Mouse (Mus musculus) myocyte (in vitro differentiated cells): ENCODE measurements around the gene Ncoa5. TPM values are rescaled to one million over a fixed set of nuclear protein-coding genes. Genes with fewer than 3 reads are reported as not detected.
A peak's percentile ranks its signal among the peaks of the same experiment; 100 is the strongest.

Source experiments
- H3K27me3 ChIP-seq: one replicate; pipeline ENCODE4 v1.6.1; 2011; ENCODE audit not compliant: control insufficient read depth, insufficient read depth, insufficient read length
- H3K36me3 ChIP-seq: one replicate; pipeline ENCODE4 v1.6.1; 2011; ENCODE audit not compliant: control insufficient read depth, insufficient read depth
- H3K4me2 ChIP-seq: one replicate; pipeline ENCODE4 v1.6.1; 2011; ENCODE audit warnings: low read depth, control low read depth
- H3K4me3 ChIP-seq: one replicate; pipeline ENCODE4 v1.5.1; 2011; ENCODE audit warnings: mild to moderate bottlenecking, control low read depth, moderate library complexity
- H3K79me2 ChIP-seq: one replicate; pipeline ENCODE4 v1.6.1; 2011; ENCODE audit not compliant: control insufficient read depth, insufficient read depth
- H3ac ChIP-seq: one replicate; pipeline ENCODE4 v1.6.1; 2011; ENCODE audit not compliant: control insufficient read depth, insufficient read length
- CEBPB ChIP-seq: IDR thresholded peaks from 2 replicates; pipeline ENCODE4 v1.6.1; 2011; ENCODE audit warnings: mild to moderate bottlenecking, moderate library complexity; ENCODE audit not compliant: poor library complexity, insufficient read depth, severe bottlenecking
- E2F4 ChIP-seq: IDR thresholded peaks from one replicate; pipeline ENCODE4 v1.6.1; 2011; ENCODE audit warnings: mild to moderate bottlenecking, control low read depth, moderate library complexity; ENCODE audit not compliant: insufficient read depth
- MAX ChIP-seq: IDR thresholded peaks from one replicate; pipeline ENCODE4 v1.6.1; 2011; ENCODE audit warnings: low read depth, mild to moderate bottlenecking, control low read depth
- MYOD1 ChIP-seq, 3 experiments: IDR thresholded peaks; one replicate each; pipeline ENCODE4 v1.6.1; 2011; ENCODE audit warnings: control low read depth in 2 of 3, low read depth in 2 of 3, mild to moderate bottlenecking in 2 of 3, moderate library complexity in 1 of 3; ENCODE audit not compliant: insufficient read length in 2 of 3, control insufficient read depth in 1 of 3
- MYOG ChIP-seq, 3 experiments: IDR thresholded peaks; one replicate each; pipeline ENCODE4 v1.6.1; 2011; ENCODE audit warnings: control low read depth in 2 of 3, low read depth in 2 of 3, mild to moderate bottlenecking in 2 of 3; ENCODE audit not compliant: insufficient read length in 2 of 3, control insufficient read depth in 1 of 3, insufficient read depth in 1 of 3
- POLR2A ChIP-seq: IDR thresholded peaks from one replicate; pipeline ENCODE4 v1.6.1; 2011; ENCODE audit warnings: low read depth, mild to moderate bottlenecking, control low read depth, moderate library complexity; ENCODE audit not compliant: insufficient read length
- POLR2AphosphoS2 ChIP-seq: IDR thresholded peaks from one replicate; pipeline ENCODE4 v1.6.1; 2011; ENCODE audit warnings: low read depth, control low read depth; ENCODE audit not compliant: insufficient read length
- REST ChIP-seq: IDR thresholded peaks from one replicate; pipeline ENCODE4 v1.6.1; 2011; ENCODE audit warnings: mild to moderate bottlenecking, control low read depth, moderate library complexity; ENCODE audit not compliant: insufficient read depth, insufficient read length
- SRF ChIP-seq: IDR thresholded peaks from one replicate; pipeline ENCODE4 v1.6.1; 2011; ENCODE audit warnings: low read depth; ENCODE audit not compliant: control insufficient read depth, insufficient read length
- TCF12 ChIP-seq: IDR thresholded peaks from one replicate; pipeline ENCODE4 v1.6.1; 2011; ENCODE audit warnings: mild to moderate bottlenecking, control low read depth; ENCODE audit not compliant: poor library complexity, insufficient read depth, severe bottlenecking
- TCF3 ChIP-seq: IDR thresholded peaks from one replicate; pipeline ENCODE4 v1.6.1; 2011; ENCODE audit warnings: low read depth, control low read depth; ENCODE audit not compliant: insufficient read length
- USF1 ChIP-seq: IDR thresholded peaks from one replicate; pipeline ENCODE4 v1.6.1; 2011; ENCODE audit warnings: low read depth, mild to moderate bottlenecking, control low read depth, moderate library complexity
- polyA plus RNA-seq: library from polyadenylated mRNA; unstranded; fragments of >200 nt; fragmentation: generic; extraction: Trizol; gene quantifications from one replicate; pipeline ENCODE4 v1.2.1, GENCODE M21; 2012; ENCODE audit warnings: missing spikeins

Ncoa5 gene
- polyA plus RNA-seq, 1 experiment: 24.0 TPM

- Histone ChIP-seq H3K4me2 (no peak overlapping the region), H3K36me3 (no peaks in the 10 kb centered on the region), H3K79me2 (no peaks in the 10 kb centered on the region), H3K27me3 (peaks cover 59% of the 10 kb centered on the region), H3K4me3 (no peak overlapping the region), H3ac (no peak overlapping the region)
- TF ChIP-seq E2F4 (no peak), CEBPB (no peak), USF1 (no peak), TCF12 (no peak), MAX (no peak), TCF3 (no peak), POLR2A (no peak), REST (no peak), MYOG (IDR thresholded peaks at IDR 0.05; ENCODE audit: control insufficient read depth in 1 of 3, insufficient read depth in 1 of 3, insufficient read length in 2 of 3, low read depth in 2 of 3) (no peak), SRF (no peak), POLR2AphosphoS2 (no peak), MYOD1 (IDR thresholded peaks at IDR 0.05; ENCODE audit: control insufficient read depth in 1 of 3, insufficient read length in 2 of 3, low read depth in 2 of 3) (no peak)
Observed at GRCm38 (mm10) chr2:164970631-164971196, 64.0 kb downstream of the Ncoa5 start.

- no peak overlapping the region for H3K4me3 ChIP-seq
- H3K79me2 ChIP-seq: no peaks in the 10 kb centered on the region
- H3ac ChIP-seq: no peak overlapping the region
- peaks cover 57% of the 10 kb centered on the region for H3K27me3 ChIP-seq
- TF ChIP-seq CEBPB (no peak), POLR2A (no peak), POLR2AphosphoS2 (no peak), MYOG (IDR thresholded peaks at IDR 0.05; ENCODE audit: control insufficient read depth in 1 of 3, insufficient read depth in 1 of 3, insufficient read length in 2 of 3, low read depth in 2 of 3) (no peak), USF1 (no peak), MYOD1 (IDR thresholded peaks at IDR 0.05; ENCODE audit: control insufficient read depth in 1 of 3, insufficient read length in 2 of 3, low read depth in 2 of 3) (no peak), SRF (no peak), TCF3 (no peak)
- H3K4me2 ChIP-seq: no peak overlapping the region
- no peaks in the 10 kb centered on the region for H3K36me3 ChIP-seq
Observed at GRCm38 (mm10) chr2:164969348-164969781, 65.3 kb downstream of the Ncoa5 start.

GRCm38 (mm10) chr2:164968451-164968851 is 66.2 kb downstream of the Ncoa5 start:
- no peak overlapping the region for H3ac ChIP-seq
- no peak overlapping the region for H3K4me2 ChIP-seq
- no peaks in the 10 kb centered on the region for H3K36me3 ChIP-seq
- no peaks in the 10 kb centered on the region for H3K79me2 ChIP-seq
- peak; percentile 95 for TF ChIP-seq REST
- no peak for TF ChIP-seq POLR2A
- no peak for TF ChIP-seq MYOG (IDR thresholded peaks at IDR 0.05; ENCODE audit: control insufficient read depth in 1 of 3, insufficient read depth in 1 of 3, insufficient read length in 2 of 3, low read depth in 2 of 3)
- H3K27me3 ChIP-seq: peaks cover 51% of the 10 kb centered on the region
- no peak overlapping the region for H3K4me3 ChIP-seq

- H3K79me2 ChIP-seq: no peaks in the 10 kb centered on the region
- H3K27me3 ChIP-seq: peaks cover 53% of the 10 kb centered on the region
- H3K4me2 ChIP-seq: no peak overlapping the region
- TF ChIP-seq CEBPB (no peak), MAX (no peak), POLR2A (no peak), TCF12 (no peak), POLR2AphosphoS2 (no peak), REST (no peak), TCF3 (no peak), USF1 (no peak), SRF (no peak), E2F4 (no peak), MYOD1 (IDR thresholded peaks at IDR 0.05; ENCODE audit: control insufficient read depth in 1 of 3, insufficient read length in 2 of 3, low read depth in 2 of 3) (no peak), MYOG (IDR thresholded peaks at IDR 0.05; ENCODE audit: control insufficient read depth in 1 of 3, insufficient read depth in 1 of 3, insufficient read length in 2 of 3, low read depth in 2 of 3) (no peak)
- no peak overlapping the region for H3ac ChIP-seq
- H3K4me3 ChIP-seq: no peak overlapping the region
- H3K36me3 ChIP-seq: no peaks in the 10 kb centered on the region
Observed at GRCm38 (mm10) chr2:164967761-164968440, 66.8 kb downstream of the Ncoa5 start.

GRCm38 (mm10) chr2:164967193-164967592 is 67.5 kb downstream of the Ncoa5 start:
- Histone ChIP-seq H3K79me2 (no peaks in the 10 kb centered on the region), H3ac (no peak overlapping the region), H3K4me3 (no peak overlapping the region), H3K36me3 (no peaks in the 10 kb centered on the region), H3K27me3 (peaks cover 55% of the 10 kb centered on the region), H3K4me2 (no peak overlapping the region)
- TF ChIP-seq TCF12 (no peak), MYOD1 (IDR thresholded peaks at IDR 0.05; ENCODE audit: control insufficient read depth in 1 of 3, insufficient read length in 2 of 3, low read depth in 2 of 3) (no peak), MAX (no peak), POLR2AphosphoS2 (no peak), TCF3 (no peak), REST (no peak), POLR2A (no peak), USF1 (no peak), SRF (no peak), CEBPB (no peak), MYOG (IDR thresholded peaks at IDR 0.05; ENCODE audit: control insufficient read depth in 1 of 3, insufficient read depth in 1 of 3, insufficient read length in 2 of 3, low read depth in 2 of 3) (no peak), E2F4 (no peak)
